Mouse (Mus musculus) frontal cortex, postnatal 10 days (tissue): Measurements from ENCODE around the gene Nos1.
A peak's percentile ranks its signal among the peaks of the same experiment; 100 is the strongest.

Experiments
- DNase-seq, 2 experiments: peaks; one replicate each; pipeline ENCODE4 v3.0.0; 2022; ENCODE audit warnings: low spot score in 2 of 2, mixed read lengths in 1 of 2

Gene Nos1

GRCm38 (mm10) chr5:117997434-117997970 lies 216.7 kb downstream of the Nos1 start:
- DNase-seq, result no peak

DNA sequence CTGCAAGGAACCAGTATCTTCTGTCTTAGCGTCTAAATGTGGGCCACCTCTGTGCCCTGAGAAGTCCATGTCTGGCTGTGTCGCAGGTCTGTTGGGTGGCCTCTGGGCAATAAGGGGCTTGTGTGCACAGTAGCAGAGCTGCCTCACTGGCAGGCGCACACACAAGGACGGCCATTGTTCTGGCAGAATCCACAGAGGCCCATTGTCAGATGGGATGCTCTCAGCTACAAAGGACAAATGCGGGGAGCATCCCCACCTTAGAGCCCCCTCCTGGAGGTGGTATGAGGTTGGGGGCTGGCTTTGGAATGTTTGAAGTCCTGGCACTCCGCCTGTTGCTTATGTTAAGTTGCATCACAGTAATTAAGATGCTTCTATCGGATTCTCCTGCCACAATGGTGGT lies 218.2 kb downstream of the Nos1 start:
- no peak for DNase-seq

DNA sequence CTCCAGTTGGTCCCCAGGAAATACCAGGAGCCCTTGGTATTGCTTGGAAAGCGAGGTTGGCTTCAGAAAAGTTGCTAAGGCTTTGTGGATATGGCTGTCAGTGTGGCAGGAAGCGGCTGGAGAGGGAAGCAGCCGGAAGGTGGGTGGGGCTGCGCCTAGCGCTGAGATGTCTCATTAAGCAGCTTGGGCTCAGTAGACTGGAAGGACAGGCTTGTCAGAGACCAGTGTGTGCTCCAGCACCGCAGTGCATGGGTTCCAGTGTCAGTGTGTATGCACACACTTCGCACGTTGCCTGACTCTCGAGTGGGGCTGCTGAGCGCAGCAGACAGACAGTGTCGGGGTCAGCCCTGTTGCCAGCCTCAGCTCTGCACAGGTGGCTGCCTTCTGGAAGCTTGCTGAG lies 218.8 kb downstream of the Nos1 start:
- DNase-seq, result no peak

GRCm38 (mm10) chr5:118002059-118002458 lies 221.2 kb downstream of the Nos1 start:
- DNase-seq, result peak in 1 of 2 experiments; percentile 58

- DNase-seq, result peak in 1 of 2 experiments; percentile 57
Measured at GRCm38 (mm10) chr5:118004619-118005018, 223.8 kb downstream of the Nos1 start.

DNA sequence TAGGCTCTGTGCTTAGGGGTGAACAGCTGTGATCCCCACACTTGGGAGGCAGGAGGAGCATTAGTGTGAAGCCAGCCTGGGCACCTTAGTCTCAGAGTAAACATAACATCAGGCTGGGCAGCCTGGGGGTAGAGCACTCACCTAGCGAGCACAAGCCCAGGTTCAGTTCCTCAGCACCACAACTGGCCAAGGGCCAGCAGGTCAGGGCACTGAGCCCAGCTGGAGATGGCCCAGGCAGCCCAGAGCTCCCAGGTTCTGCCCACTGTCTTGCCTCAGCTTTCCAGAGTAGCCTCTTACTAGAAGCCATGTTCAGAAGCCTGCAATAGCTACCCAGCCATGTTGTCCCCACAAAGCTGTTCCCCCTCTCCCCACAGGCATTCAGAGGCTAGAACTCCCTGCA lies 224.9 kb downstream of the Nos1 start:
- DNase-seq, result no peak

GRCm38 (mm10) chr5:118008344-118008743 lies 227.5 kb downstream of the Nos1 start:
- DNase-seq, result no peak
